Mouse (Mus musculus): ENCODE measurements around the gene Padi6.

The Padi6 gene

DNA sequence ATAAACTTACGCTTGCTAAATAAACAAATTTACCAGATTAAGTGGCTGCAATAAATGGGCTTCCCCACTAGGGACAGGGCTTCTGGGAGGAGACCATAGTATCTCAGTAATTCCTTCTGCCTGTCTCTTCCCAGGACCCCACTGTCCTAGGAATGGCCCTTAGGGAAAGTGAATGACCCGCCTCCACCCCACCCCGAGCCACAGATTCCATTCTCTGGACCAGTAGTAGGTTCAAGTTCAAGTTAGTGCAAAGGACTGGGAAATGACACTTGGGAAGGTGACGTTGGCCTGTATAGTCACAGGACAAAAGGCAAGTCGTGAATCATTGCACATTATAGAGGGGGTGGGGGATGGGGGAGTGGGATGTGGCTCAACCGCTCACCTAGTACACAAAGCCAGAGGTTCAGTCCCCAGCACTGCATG is 57.6 kb downstream of the Padi6 start:
- no peak for DNase-seq (ENCODE audit: low read depth, low spot score)

DNA sequence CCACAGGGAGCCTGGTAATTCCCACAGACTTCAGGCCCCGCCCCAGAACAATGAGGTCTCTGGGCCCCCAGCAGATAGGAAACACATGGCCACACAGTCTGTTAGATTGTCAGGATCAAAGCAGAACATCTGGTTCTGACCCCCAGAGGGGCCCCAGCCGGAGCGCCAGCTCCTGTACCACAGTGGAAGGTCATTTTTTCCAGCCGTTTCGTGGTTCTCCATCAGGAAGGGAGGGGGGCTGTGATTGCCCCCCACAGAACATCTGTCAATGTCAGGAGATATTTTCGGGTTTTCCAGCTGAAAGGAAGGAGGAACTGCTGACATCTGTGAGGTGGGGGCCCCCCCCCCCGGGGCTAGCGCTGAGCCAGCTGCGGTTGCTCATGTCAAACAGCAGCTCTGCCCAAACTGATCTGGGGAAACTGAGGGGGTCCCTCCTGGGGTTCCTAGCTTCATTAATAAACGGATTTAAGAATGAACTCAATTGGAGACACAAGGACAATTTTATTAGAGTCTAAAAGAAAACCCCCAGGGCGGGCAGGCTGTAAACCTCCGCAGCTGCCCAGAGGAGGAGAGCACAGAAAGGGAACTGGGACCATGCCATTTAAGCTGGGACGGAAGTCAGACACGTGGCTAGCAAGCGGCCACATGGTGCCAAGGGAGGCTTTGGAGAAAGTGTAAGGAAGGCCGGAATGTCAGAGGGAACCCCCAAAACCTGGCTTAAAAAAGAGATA is 58.1 kb downstream of the Padi6 start:
- no peak for DNase-seq (ENCODE audit: low read depth, low spot score)

DNA sequence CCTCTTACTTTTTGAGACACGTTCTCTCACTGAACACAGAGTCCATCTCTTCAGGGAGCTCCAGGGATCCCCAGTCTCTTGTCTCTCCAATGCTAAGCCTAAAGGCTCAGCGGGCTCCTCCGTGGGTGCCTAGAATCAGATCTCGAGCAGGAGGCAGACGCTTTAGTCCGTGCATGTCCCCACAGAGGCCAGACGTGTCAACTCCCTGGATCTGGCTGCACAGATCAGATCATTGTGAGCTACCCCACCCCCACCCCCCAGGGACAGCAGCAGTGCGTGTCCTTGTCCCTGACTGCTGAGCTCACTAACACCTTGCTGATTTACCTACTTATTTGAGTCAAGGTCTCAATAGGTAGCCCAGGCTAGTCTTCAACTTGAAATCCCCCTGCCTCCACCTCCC is 58.8 kb downstream of the Padi6 start:
- no peak for DNase-seq (ENCODE audit: low read depth, low spot score)

DNA sequence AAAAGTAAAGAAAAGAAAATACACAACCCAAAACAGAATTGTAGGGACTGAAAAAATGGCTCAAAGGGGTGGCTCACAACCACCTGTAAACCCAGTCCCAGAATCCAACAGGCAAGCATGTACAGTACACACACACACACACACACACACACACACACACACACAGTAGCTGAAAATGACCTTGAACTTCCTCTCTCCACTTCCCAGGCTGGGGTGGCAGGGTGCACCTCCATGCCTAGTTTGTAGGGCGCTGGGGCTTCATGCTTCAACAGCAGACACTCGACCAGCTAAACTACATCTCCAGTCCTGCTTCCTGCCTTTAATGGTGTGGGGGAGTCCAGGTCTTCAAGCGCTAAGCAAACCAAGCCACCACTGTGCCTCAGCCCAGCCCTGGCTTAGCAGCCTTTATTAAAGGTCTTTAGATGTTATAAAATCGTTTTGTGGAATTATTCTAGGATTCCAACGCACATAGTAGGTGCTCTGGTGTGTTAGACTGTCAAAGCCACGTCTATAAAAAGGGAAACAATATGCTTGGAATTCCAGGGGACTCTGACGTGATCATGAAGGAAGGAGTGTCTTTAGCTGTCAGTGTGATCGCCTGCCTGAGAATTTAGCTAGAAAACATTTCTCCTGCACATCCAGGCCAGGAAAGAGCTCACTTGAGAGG is 61.6 kb downstream of the Padi6 start:
- no peak for DNase-seq (ENCODE audit: low read depth, low spot score)

DNA sequence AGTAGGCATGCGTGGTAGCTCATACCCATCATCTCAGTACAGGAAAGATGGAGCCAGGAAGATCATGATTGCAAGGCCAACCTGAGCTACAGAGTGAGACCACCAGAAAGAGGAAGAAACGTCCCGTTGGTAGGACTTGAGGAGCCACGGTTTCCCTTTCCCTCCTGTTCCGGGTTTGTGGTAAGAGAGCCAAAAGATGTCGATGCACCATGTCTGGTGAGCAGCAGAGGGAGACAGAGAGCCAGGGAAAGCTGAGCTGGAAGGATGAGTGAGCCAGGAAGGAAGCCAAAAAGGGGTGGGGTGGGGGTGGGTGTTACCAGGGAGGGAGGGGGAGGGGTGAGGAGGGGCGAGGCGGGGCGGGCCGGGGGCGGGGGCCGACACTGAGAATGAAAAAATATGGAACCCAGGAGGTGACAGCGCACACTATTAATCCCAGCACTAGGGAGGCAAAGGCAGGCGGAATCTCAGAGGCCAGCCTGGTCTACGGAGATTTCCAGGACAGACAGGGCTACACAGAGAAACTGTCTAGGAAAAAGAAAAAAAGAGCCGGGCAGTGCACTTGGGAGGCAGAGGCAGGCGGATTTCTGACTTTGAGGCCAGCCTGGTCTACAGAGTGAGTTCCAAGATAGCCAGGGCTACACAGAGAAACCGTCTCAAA is 62.6 kb downstream of the Padi6 start:
- DNase-seq (ENCODE audit: low read depth, low spot score), result peak; percentile 93

DNA sequence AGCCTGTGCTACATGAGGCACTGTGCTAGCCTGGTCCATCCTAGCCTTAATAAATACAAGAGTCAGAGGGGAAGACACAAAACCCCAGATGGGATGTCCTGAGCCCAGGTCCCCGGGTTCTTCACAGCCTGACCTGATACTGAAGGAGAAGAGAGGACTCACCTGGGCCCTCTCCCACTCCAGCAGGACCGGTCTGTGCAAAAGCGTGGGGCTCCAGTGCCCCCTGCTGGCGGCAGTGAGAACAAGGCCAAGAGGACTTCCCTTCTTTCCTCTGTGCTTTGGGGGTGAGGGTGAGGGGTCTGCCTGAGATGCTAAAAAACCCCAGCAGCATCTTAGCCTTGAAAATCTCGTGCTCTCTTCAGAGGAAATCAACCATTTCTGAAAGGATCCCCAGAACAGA is 63.4 kb downstream of the Padi6 start:
- DNase-seq (ENCODE audit: low read depth, low spot score), result peak; percentile 41
